Mouse (Mus musculus) embryonic facial prominence, embryonic 12.5 days (tissue): ENCODE data around the gene Aox1. TPM values are rescaled to one million over a fixed set of nuclear protein-coding genes. Genes with fewer than 3 reads are reported as not detected.
A peak's percentile ranks its signal among the peaks of the same experiment; 100 is the strongest.

Experiments
- ATAC-seq: fragments of 200-750 bp; cut with Nextera tagmentation; 2 replicates; pipeline ENCODE4 v1.8.0; 2017; ENCODE audit not compliant: insufficient number of reproducible peaks, insufficient read depth, low FRiP score, low TSS enrichment
- H3K27ac ChIP-seq: fragments of 300-500 bp; sonication (generic); 2 replicates; pipeline ENCODE4 v1.5.1; 2016; ENCODE audit warnings: mild to moderate bottlenecking
- H3K27me3 ChIP-seq: fragments of 300-500 bp; sonication (generic); 2 replicates; pipeline ENCODE4 v1.6.1; 2016; ENCODE audit warnings: mild to moderate bottlenecking, moderate library complexity
- H3K36me3 ChIP-seq: fragments of 300-500 bp; sonication (generic); 2 replicates; pipeline ENCODE4 v1.6.1; 2016; ENCODE audit warnings: mild to moderate bottlenecking
- H3K4me1 ChIP-seq: fragments of 300-500 bp; sonication (generic); 2 replicates; pipeline ENCODE4 v1.6.1; 2016
- H3K4me2 ChIP-seq: fragments of 300-500 bp; sonication (generic); replicated peaks from 2 replicates; pipeline ENCODE4 v1.6.1; 2016; ENCODE audit warnings: mild to moderate bottlenecking, moderate library complexity
- H3K4me3 ChIP-seq: fragments of 300-500 bp; sonication (generic); 2 replicates; pipeline ENCODE4 v1.5.1; 2016; ENCODE audit warnings: mild to moderate bottlenecking
- H3K9ac ChIP-seq: fragments of 300-500 bp; sonication (generic); 2 replicates; pipeline ENCODE4 v1.6.1; 2016; ENCODE audit warnings: mild to moderate bottlenecking, moderate library complexity
- H3K9me3 ChIP-seq: fragments of 300-500 bp; sonication (generic); 2 replicates; pipeline ENCODE4 v1.6.1; 2016; ENCODE audit warnings: mild to moderate bottlenecking, moderate library complexity
- WGBS: fragments of 180-500 bp; shearing (Covaris S2); methylation state at CpG from one replicate; pipeline ENCODE4 v1.1.7; 2016; 5-methylcytosine and 5-hydroxymethylcytosine counted together
- polyA plus RNA-seq: library from polyadenylated mRNA; unstranded; fragments of >200 nt; fragmentation: Nextera tagmentation; extraction: Ambion mirVana; gene quantifications from 2 replicates; pipeline ENCODE4 v1.2.1, GENCODE M21; 2016

The Aox1 gene
- polyA plus RNA-seq, 1 experiment from 2014 or later, result 0.13 TPM

DNA sequence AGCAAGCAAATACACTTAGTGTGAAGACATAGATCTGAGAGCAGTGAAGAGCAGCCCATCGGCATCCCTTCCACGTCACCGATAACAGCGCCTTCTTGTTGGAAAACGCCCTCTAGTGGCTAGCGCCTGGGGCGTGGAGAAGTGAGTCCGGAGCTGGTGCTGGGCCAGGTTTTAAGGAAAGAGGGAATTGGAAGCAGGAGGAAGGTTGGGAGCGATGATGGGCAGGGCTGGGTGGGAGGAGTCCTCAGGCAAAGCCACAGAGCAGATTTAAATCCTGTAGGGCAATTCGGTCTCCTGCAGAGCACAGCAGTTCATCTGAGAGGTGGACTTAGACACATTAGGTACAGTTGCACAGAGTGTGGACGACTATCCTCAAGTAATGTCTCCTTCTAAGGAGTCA is 83.1 kb downstream of the Aox1 start, which contains the start of gene Aox3:
Gene Aox3, plus strand, starts transcription at position 251 of the 400 bp plus-strand sequence.
- H3K36me3 ChIP-seq, result no peaks in the 10 kb centered on the region
- H3K4me1 ChIP-seq, result peaks cover 7% of the 10 kb centered on the region; the same call in 1 of the 2 replicates
- H3K27me3 ChIP-seq, result no peaks in the 10 kb centered on the region
- H3K27ac ChIP-seq, result no peak within 1 kb of the TSS
- 14% methylated on average over 11 of the region's 11 CpGs for WGBS
- H3K4me2 ChIP-seq, result peak within 1 kb of the TSS; percentile 35
- H3K9ac ChIP-seq, result no peak within 1 kb of the TSS
- ATAC-seq, result no peak
- H3K9me3 ChIP-seq, result no peaks in the 10 kb centered on the region
- no peak within 1 kb of the TSS for H3K4me3 ChIP-seq

DNA sequence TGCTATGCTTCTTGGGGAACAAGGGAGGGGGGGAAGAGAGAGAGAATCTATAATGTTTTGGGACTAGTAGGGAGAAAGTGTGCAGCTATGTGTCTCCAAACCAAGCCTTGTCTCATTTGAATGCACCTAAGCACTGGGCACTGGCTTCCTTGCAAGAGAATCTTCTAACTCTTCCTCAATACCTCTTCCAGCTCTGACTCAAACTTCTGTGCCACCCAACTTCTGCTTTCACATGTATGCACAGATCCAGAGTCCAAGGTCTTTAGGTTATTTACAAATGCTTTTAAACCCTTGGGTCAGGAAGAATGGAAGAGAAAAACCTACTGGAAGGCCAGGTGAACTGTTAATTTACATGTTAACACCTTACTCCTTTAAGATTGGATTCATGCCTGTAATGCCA is 83.7 kb downstream of the Aox1 start:
- H3K9me3 ChIP-seq, result no peaks in the 10 kb centered on the region
- no peak overlapping the region for H3K9ac ChIP-seq
- no peak overlapping the region for H3K27ac ChIP-seq
- H3K36me3 ChIP-seq, result no peaks in the 10 kb centered on the region
- H3K4me2 ChIP-seq, result no peak overlapping the region
- H3K4me1 ChIP-seq, result peaks cover 7% of the 10 kb centered on the region; the same call in 1 of the 2 replicates
- no peak for ATAC-seq
- no peaks in the 10 kb centered on the region for H3K27me3 ChIP-seq
- no peak overlapping the region for H3K4me3 ChIP-seq

DNA sequence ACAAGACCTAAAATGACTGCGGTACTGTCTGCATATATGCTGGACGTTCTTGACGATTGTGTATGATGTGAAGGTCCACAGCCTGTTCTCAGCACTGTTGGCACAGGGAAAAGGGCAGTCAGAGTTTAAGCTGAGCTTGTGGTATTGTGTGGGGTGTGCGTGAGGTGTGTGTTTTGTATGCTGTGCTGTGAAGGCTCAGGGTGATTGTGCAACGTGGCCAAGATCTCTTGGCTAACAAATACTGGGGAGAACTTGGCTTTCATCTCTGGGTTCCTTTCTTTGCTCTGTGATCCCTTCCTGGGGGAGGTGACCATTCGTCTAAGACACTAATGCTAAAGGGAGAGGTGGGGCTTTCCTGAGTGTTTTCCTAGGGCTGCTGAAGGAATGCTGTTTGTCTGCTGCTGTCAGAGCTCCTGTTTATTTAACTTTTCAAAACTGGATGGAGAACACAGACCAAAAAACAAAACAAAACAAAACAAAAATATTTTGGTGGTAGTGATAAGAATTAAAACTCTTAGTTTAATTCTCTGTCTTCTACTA is 84.4 kb downstream of the Aox1 start:
- H3K4me2 ChIP-seq, result no peak overlapping the region
- no peaks in the 10 kb centered on the region for H3K27me3 ChIP-seq
- H3K9me3 ChIP-seq, result no peaks in the 10 kb centered on the region
- H3K4me1 ChIP-seq, result peaks cover 7% of the 10 kb centered on the region; the same call in 1 of the 2 replicates
- no peak for ATAC-seq
- H3K36me3 ChIP-seq, result no peaks in the 10 kb centered on the region
- H3K4me3 ChIP-seq, result no peak overlapping the region
- WGBS, result 62% methylated on average over 6 of the region's 6 CpGs
- H3K27ac ChIP-seq, result no peak overlapping the region
- no peak overlapping the region for H3K9ac ChIP-seq

DNA sequence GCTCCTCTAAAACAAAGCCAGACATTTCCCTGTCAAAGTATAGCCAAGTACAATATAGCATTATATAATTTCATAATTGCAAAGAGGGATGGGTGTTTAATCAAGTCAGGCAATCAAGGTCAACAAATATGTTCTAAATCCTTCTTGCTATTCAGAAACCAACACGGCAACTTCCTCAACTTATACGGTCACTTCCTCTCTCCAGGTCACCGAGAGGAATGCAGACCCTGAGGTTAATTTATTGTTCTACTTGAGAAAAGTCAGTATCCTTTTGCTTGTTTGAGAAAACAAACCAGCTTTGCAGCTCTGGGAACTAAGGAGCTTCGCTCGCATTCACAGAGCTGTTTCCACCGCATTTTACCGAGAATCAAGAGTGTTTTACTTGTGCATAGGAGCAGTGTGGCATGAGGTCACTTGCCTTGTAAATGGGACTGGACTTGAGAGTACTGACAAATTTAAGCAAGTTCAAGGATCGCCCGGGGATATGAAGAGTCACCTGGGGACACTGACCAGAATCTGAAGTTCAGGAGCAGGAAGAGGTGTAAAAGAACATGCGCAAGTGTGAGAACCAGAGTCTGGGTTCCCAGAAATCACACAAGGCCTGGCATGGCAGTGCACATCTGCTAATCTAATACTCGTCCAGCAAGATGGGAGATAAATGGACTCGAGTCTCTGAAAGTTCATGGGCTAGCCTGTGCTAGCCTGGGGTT is 85.1 kb downstream of the Aox1 start:
- H3K27ac ChIP-seq, result no peak overlapping the region
- H3K9ac ChIP-seq, result no peak overlapping the region
- no peaks in the 10 kb centered on the region for H3K27me3 ChIP-seq
- H3K4me3 ChIP-seq, result no peak overlapping the region
- no peak overlapping the region for H3K4me2 ChIP-seq
- no peak for ATAC-seq
- WGBS, result 72% methylated on average over 12 of the region's 12 CpGs
- no peaks in the 10 kb centered on the region for H3K36me3 ChIP-seq
- peaks cover 7% of the 10 kb centered on the region; the same call in 1 of the 2 replicates for H3K4me1 ChIP-seq
- H3K9me3 ChIP-seq, result no peaks in the 10 kb centered on the region

DNA sequence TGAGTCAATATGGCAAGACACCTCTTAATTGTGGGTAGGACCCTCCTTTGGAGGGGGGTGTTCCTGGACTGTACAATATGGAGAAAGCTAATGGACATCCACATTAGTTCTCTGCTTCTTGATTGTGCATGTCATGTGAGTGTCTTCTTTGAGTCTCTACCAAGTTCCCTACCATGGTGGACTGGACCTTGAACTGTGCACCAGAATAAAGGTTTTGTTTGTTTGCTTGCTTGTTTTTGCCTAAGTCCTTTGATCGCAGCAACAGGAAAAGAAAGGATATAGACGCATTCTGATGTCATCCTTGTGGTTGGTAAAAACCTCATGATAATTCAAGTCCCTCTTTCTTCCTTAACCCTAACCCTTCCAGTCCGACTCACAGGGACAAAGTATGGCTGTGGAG is 88.5 kb downstream of the Aox1 start:
- 81% methylated on average over 3 of the region's 3 CpGs for WGBS
- Histone ChIP-seq H3K4me3 (no peak overlapping the region), H3K4me1 (no peaks in the 10 kb centered on the region), H3K9me3 (no peaks in the 10 kb centered on the region), H3K9ac (no peak overlapping the region), H3K27ac (no peak overlapping the region), H3K36me3 (no peaks in the 10 kb centered on the region), H3K27me3 (no peaks in the 10 kb centered on the region), H3K4me2 (no peak overlapping the region)
- no peak for ATAC-seq

DNA sequence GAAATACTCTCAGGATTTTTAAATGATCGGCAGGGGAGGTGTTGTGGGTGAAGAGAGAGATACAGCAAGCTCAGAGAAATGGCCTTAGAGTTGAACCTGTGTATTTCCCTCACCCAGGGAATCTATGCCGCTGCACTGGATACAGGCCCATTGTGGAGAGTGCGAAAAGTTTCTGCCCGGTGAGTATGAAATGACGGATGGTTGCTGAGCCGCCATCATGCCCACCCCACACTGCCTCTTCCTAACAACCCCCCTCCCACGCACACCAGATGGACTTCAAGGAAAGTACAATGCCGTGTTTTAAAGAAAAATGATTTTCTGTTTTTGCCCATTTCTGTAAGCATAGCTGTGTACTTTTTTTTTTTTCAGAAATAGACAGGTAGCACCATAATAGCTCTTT is 95.2 kb downstream of the Aox1 start:
- ATAC-seq, result no peak
- Histone ChIP-seq H3K9me3 (no peaks in the 10 kb centered on the region), H3K4me2 (no peak overlapping the region), H3K27ac (no peak overlapping the region), H3K4me1 (no peaks in the 10 kb centered on the region), H3K36me3 (no peaks in the 10 kb centered on the region), H3K27me3 (no peaks in the 10 kb centered on the region), H3K4me3 (no peak overlapping the region), H3K9ac (no peak overlapping the region)
- WGBS, result 86% methylated on average over 8 of the region's 8 CpGs

DNA sequence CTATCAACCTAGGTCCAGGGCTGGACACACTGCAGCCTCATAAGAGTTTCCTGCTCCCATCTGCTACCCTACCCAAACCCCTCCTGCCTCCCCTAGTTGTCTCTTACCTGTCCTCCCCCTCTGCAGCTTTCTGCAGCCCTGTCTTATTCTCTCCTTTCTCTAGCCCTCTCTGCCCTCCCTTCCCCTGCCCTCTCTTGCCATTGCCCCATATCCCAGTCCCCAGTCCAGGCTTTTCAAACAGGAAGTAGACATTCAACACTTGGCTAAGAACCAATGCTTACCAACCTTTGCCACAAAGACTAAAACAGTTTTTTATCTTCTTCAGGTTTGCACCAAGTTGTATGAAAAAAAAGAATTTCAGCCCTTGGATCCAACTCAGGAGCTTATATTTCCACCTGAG is 108.2 kb downstream of the Aox1 start:
- Histone ChIP-seq H3K4me1 (no peaks in the 10 kb centered on the region), H3K36me3 (no peaks in the 10 kb centered on the region), H3K27me3 (no peaks in the 10 kb centered on the region), H3K9ac (no peak overlapping the region), H3K4me2 (no peak overlapping the region), H3K27ac (no peak overlapping the region), H3K4me3 (no peak overlapping the region), H3K9me3 (no peaks in the 10 kb centered on the region)
- ATAC-seq, result no peak

DNA sequence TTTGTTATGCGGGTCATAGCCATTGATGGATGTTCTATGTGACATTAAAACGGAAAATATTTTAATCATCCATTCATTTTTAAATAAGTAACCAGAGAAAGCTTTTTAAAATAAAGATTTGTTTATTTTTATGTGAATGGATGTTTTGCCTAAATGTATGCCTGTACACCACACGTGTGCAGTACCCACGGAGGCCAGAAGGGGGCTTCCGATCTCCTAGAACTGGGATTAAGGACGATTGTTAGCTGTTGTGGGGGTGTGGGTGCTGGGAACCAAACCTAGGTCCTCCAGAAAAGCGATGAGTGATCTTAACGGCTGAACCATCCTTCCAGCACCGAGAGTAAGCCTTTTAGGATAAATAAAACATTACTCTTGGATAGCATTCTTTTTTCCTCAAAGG is 109.3 kb downstream of the Aox1 start:
- ATAC-seq, result no peak
- Histone ChIP-seq H3K9me3 (no peaks in the 10 kb centered on the region), H3K27me3 (no peaks in the 10 kb centered on the region), H3K27ac (no peak overlapping the region), H3K36me3 (no peaks in the 10 kb centered on the region), H3K4me1 (no peaks in the 10 kb centered on the region), H3K4me2 (no peak overlapping the region), H3K4me3 (no peak overlapping the region), H3K9ac (no peak overlapping the region)
- 88% methylated on average over 9 of the region's 9 CpGs for WGBS

DNA sequence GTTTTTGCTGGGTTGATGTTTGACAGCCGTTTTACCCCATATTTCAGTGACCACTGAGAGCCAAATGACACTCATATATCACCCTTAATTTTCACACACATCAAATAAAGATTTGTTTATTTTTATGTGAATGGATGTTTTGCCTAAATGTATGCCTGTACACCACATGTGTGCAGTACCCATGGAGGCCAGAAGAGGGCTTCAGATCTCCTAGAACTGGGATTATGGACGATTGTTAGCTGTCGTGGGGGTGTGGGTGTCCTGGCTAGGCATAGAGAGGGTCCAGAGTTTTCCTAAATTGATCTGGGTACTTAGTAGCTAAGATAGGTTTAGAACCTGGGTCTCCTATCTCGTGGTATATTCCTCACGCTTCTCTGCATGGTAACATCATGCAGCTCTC is 110.9 kb downstream of the Aox1 start:
- no peak overlapping the region for H3K9ac ChIP-seq
- no peaks in the 10 kb centered on the region for H3K27me3 ChIP-seq
- no peaks in the 10 kb centered on the region for H3K4me1 ChIP-seq
- H3K36me3 ChIP-seq, result no peaks in the 10 kb centered on the region
- 85% methylated on average over 5 of the region's 5 CpGs for WGBS
- no peak for ATAC-seq
- no peak overlapping the region for H3K4me2 ChIP-seq
- H3K4me3 ChIP-seq, result no peak overlapping the region
- H3K27ac ChIP-seq, result no peak overlapping the region
- no peaks in the 10 kb centered on the region for H3K9me3 ChIP-seq

DNA sequence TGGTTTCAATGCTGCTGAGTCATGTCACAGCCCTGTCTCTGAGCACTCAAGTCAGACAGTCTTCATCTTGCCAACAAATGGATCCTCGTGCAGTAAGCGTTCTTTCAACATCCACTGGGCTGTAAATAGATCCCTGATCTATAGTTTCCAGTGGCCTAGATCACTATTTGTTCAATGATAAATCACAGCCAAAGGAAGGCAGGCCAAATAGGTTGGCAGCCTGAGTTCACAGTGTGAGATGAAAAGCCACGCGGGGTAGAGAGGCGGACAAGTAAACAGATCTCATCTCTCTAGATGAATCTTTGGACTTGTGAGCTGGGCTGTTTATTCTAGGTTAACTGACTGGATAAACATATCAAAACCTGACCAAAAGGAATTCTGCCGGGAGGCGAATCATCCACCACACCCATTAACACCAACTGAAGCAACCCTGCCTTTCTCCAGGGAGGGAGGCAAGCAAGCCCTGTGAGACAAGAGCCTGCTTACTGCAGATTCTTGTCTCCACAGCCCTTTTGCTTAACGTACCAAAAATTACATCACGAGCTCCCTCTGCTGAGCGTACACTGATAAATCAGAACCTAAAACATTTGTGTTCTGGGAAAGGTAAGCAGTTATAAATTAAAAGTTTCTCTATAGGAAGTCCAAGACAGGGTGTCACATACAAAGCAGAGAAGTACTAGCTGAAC is 114.8 kb downstream of the Aox1 start:
- no peak for ATAC-seq
- Histone ChIP-seq H3K9me3 (no peaks in the 10 kb centered on the region), H3K9ac (no peak overlapping the region), H3K4me3 (no peak overlapping the region), H3K27me3 (no peaks in the 10 kb centered on the region), H3K4me2 (no peak overlapping the region), H3K36me3 (no peaks in the 10 kb centered on the region), H3K4me1 (no peaks in the 10 kb centered on the region), H3K27ac (no peak overlapping the region)
- 75% methylated on average over 10 of the region's 10 CpGs for WGBS

DNA sequence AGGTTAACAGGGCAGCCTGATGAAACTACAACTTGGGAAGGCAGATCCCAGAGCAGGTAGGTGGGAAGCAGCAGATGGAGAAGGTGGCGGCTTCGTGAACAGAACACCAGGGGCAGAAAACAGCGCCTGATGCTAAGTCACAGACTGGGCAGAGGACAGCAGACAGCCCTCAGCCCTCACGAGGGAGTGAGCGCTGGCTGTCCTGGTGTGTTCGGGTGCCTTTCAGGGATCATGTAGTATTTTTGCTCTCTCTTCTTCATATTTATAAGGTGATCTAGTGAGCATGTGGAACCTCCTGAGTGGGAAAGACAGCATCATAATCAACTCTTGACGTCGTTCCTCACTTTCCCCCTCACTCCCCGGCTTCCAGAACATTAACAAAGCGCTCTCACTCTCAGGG is 116.3 kb downstream of the Aox1 start:
- no peak overlapping the region for H3K27ac ChIP-seq
- WGBS, result 86% methylated on average over 10 of the region's 10 CpGs
- no peak overlapping the region for H3K4me2 ChIP-seq
- H3K9me3 ChIP-seq, result no peaks in the 10 kb centered on the region
- H3K4me1 ChIP-seq, result no peaks in the 10 kb centered on the region
- no peaks in the 10 kb centered on the region for H3K36me3 ChIP-seq
- no peaks in the 10 kb centered on the region for H3K27me3 ChIP-seq
- no peak overlapping the region for H3K9ac ChIP-seq
- no peak overlapping the region for H3K4me3 ChIP-seq
- no peak for ATAC-seq

DNA sequence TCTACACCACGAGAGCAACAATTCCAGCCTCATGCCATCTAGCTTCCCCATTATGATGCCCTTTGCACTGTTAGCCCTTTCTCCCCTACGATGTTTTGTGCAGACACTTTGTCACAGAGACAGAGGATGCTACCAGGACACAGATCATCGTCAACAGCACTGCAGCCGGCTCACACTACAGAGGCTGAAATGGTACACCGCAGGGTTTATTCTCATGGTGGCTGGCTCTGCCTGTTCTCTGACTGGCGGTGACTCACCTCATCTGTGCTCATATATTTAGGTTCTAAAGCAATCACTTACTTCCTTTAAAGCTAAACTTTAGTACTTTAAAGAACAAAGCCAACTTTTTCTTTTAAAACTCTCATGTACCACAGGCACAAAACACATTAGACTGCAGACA is 118.0 kb downstream of the Aox1 start:
- Histone ChIP-seq H3K27ac (no peak overlapping the region), H3K4me1 (no peaks in the 10 kb centered on the region), H3K4me2 (no peak overlapping the region), H3K4me3 (no peak overlapping the region), H3K36me3 (no peaks in the 10 kb centered on the region), H3K9ac (no peak overlapping the region), H3K9me3 (no peaks in the 10 kb centered on the region), H3K27me3 (no peaks in the 10 kb centered on the region)
- no peak for ATAC-seq
- 78% methylated on average over 6 of the region's 6 CpGs for WGBS
